Mouse (Mus musculus) intestine, embryonic 16.5 days (tissue): ENCODE results near the gene Mob3a. TPM values are rescaled to one million over a fixed set of nuclear protein-coding genes. Genes with fewer than 3 reads are reported as not detected.
A peak's percentile ranks its signal among the peaks of the same experiment; 100 is the strongest.

Experiments used
- ATAC-seq: fragments of 200-750 bp; cut with Nextera tagmentation; 2 replicates; pipeline ENCODE4 v1.8.0; 2017; ENCODE audit warnings: moderate TSS enrichment, moderate library complexity
- H3K27ac ChIP-seq: fragments of 300-500 bp; sonication (generic); 2 replicates; pipeline ENCODE4 v1.5.1; 2014; ENCODE audit warnings: mild to moderate bottlenecking, low read length
- H3K27me3 ChIP-seq: fragments of 300-500 bp; sonication (generic); replicated peaks from 2 replicates; pipeline ENCODE4 v1.6.1; 2014; ENCODE audit warnings: low read length, control low read depth, mixed read lengths; ENCODE audit not compliant: control insufficient read depth, insufficient read depth
- H3K36me3 ChIP-seq: fragments of 300-500 bp; sonication (generic); 2 replicates; pipeline ENCODE4 v1.6.1; 2014; ENCODE audit warnings: low read length, control low read depth; ENCODE audit not compliant: control insufficient read depth, insufficient read depth
- H3K4me1 ChIP-seq: fragments of 300-500 bp; sonication (generic); 2 replicates; pipeline ENCODE4 v1.6.1; 2014; ENCODE audit warnings: low read length, control low read depth, mixed read lengths; ENCODE audit not compliant: control insufficient read depth, insufficient read depth
- H3K4me2 ChIP-seq: fragments of 300-500 bp; sonication (generic); 2 replicates; pipeline ENCODE4 v1.6.1; 2014; ENCODE audit warnings: low read depth, low read length, control low read depth
- H3K4me3 ChIP-seq: fragments of 300-500 bp; sonication (generic); 2 replicates; pipeline ENCODE4 v1.5.1; 2014; ENCODE audit warnings: mild to moderate bottlenecking, low read length
- H3K9ac ChIP-seq: fragments of 300-500 bp; sonication (generic); 2 replicates; pipeline ENCODE4 v1.6.1; 2014; ENCODE audit warnings: low read depth, low read length
- H3K9me3 ChIP-seq: fragments of 300-500 bp; sonication (generic); 2 replicates; pipeline ENCODE4 v1.6.1; 2016; ENCODE audit warnings: low read length, control low read depth; ENCODE audit not compliant: control insufficient read depth
- WGBS: fragments of 180-500 bp; shearing (Covaris S2); extraction: QIAGEN DNeasy Blood & Tissue Kit; methylation state at CpG from one replicate; pipeline ENCODE4 v1.1.7; 2014; 5-methylcytosine and 5-hydroxymethylcytosine counted together
- polyA plus RNA-seq: library from polyadenylated mRNA; unstranded; fragments of >200 nt; fragmentation: Nextera tagmentation; extraction: Ambion mirVana; gene quantifications from 2 replicates; pipeline ENCODE4 v1.2.1, GENCODE M21; 2015

The Mob3a gene
- polyA plus RNA-seq, 1 experiment from 2014 or later, result 41.8 TPM

DNA sequence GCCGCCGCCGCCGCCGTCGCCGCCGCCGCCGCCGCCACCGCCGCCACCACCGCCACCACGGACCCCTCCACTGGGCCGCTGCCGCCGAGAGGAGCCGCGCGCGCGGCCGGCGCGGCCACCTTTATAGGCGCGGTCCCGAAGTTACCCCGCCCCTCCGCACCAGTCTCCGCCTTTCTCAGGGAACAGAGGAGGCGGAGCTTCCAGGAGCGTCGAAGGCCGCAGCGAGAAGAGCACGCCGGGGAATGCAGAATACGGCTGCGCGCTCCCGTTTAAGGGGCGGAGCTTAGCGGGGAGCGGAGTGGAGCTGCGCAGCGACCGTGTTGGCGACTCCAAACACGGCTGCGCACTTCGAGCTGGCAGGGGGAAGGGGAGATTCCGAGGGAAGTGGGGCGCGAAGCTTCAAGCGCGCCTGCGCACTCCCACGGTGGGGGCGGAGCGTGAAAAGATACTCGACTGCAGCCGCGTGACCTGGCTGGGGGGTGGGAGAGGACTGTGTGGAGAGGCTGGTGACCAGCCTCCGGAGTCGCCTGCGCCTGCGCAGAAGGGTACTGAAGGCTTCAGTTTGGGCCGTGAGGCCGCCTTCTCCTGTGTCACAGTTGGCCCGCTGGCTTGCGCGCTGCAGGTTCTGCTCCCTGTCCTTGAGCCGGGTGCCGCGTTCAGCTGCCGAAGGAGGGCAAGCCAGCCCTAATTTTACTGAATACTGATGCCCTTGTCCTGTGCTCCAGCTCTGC lies 25.4 kb downstream of the Mob3a start:
- H3K36me3 ChIP-seq, result peaks cover 4% of the 10 kb centered on the region
- H3K4me3 ChIP-seq, result peak overlapping the region; percentile 96
- ATAC-seq, result peak; percentile 92
- peak overlapping the region; percentile 64 for H3K4me2 ChIP-seq
- H3K27me3 ChIP-seq, result no peaks in the 10 kb centered on the region
- under 1% methylated on average over 71 of the region's 78 CpGs for WGBS
- no peaks in the 10 kb centered on the region for H3K9me3 ChIP-seq
- H3K27ac ChIP-seq, result peak overlapping the region; percentile 94
- peak overlapping the region; percentile 97 for H3K9ac ChIP-seq
- peaks cover 55% of the 10 kb centered on the region for H3K4me1 ChIP-seq

DNA sequence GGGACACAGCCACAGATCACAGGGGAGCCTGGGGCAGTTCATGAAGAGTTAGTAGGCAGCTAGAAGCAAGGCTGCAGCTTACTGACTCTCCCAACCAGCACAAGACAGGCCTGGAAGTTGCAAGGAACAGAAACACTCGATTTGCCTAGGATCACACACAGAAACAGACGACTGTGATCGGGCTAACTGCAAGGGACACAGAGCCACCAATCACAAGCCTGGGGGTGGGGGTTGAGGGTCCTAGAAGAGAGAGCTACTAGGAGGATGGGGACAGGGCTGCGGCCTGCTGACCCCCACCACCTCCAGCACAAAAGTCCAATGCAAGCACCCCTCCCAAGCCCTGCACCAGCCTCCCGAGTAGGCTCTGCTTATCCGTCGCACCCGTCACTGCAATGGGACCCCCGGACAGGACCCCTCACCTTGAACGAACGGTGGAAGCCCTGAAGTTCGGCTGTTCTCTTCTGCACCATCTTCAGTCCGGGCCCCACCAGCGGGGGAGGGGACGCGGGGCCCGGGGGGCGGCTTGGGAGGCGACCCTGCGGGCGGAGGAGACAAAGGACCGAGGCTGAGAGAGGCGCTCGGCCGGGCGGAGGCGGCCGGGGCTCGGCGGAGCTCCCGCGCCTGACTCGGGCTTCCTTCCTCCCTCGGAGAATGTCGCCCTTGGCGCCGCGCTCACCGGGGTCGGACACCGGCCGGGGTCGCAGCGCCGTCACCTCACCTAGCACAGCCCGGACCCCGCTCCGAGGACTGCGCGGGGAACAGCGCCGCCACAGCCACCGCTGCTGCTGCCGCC lies 26.2 kb downstream of the Mob3a start:
- Histone ChIP-seq H3K27me3 (no peaks in the 10 kb centered on the region), H3K36me3 (peaks cover 10% of the 10 kb centered on the region), H3K9me3 (no peaks in the 10 kb centered on the region), H3K27ac (peak overlapping the region; percentile 75), H3K9ac (peak overlapping the region; percentile 97), H3K4me1 (peaks cover 55% of the 10 kb centered on the region), H3K4me3 (peak overlapping the region; percentile 96), H3K4me2 (peak overlapping the region; percentile 64)
- 0% methylated on average over 41 of the region's 54 CpGs for WGBS
- peak; percentile 4; the same call in 1 of the 2 replicates for ATAC-seq

- no peak for ATAC-seq
- Histone ChIP-seq H3K27me3 (no peaks in the 10 kb centered on the region), H3K9ac (peak overlapping the region; percentile 97), H3K4me3 (peak overlapping the region; percentile 96), H3K4me2 (peak overlapping the region; percentile 64), H3K4me1 (peaks cover 55% of the 10 kb centered on the region), H3K27ac (peak overlapping the region; percentile 75), H3K9me3 (no peaks in the 10 kb centered on the region), H3K36me3 (peaks cover 17% of the 10 kb centered on the region)
- WGBS, result 10% methylated on average over 6 of the region's 6 CpGs
Observed at GRCm38 (mm10) chr10:80674851-80675404, 26.8 kb downstream of the Mob3a start.

DNA sequence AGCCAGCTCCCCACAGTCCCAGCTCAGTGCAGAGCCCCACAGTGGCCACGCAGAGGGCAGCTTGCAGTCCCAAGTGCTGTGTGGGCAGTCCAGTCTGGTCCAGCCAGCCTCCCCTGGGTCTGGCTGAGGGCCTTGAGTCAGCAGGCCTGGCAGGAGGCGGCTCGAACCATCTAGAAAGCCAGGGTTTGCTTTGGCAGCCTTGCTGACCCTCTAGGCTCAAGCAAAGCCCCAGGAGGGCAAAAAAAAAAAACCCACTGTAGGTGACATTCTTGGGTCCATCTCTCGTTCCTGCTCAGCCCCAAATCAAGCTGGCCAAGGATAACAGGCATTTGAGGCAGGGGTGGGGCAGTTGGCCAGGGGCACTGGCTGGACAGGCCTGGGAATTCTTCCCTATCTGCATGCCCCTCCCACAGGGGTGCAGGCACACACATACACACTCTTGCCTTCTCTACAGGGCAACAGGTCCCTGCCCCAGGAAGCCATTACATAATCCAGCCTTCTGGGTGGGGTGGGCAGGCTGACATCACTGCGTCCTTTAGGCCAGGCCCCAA lies 27.5 kb downstream of the Mob3a start:
- Histone ChIP-seq H3K4me2 (peak overlapping the region; percentile 64), H3K4me3 (peak overlapping the region; percentile 96), H3K36me3 (peaks cover 22% of the 10 kb centered on the region), H3K9ac (peak overlapping the region; percentile 97), H3K4me1 (peaks cover 54% of the 10 kb centered on the region), H3K9me3 (no peaks in the 10 kb centered on the region), H3K27me3 (no peaks in the 10 kb centered on the region), H3K27ac (peak overlapping the region; percentile 75)
- 50% methylated on average over 5 of the region's 5 CpGs for WGBS
- ATAC-seq, result no peak

GRCm38 (mm10) chr10:80673690-80674089 lies 28.1 kb downstream of the Mob3a start:
- no peak for ATAC-seq
- H3K4me2 ChIP-seq, result peak overlapping the region; percentile 64
- peak overlapping the region; percentile 97 for H3K9ac ChIP-seq
- H3K4me3 ChIP-seq, result peak overlapping the region; percentile 96
- peaks cover 27% of the 10 kb centered on the region for H3K36me3 ChIP-seq
- H3K9me3 ChIP-seq, result no peaks in the 10 kb centered on the region
- H3K27ac ChIP-seq, result peak overlapping the region; percentile 75
- H3K27me3 ChIP-seq, result no peaks in the 10 kb centered on the region
- 57% methylated on average over 3 of the region's 3 CpGs for whole genome bisulfite sequencing
- H3K4me1 ChIP-seq, result peaks cover 53% of the 10 kb centered on the region

DNA sequence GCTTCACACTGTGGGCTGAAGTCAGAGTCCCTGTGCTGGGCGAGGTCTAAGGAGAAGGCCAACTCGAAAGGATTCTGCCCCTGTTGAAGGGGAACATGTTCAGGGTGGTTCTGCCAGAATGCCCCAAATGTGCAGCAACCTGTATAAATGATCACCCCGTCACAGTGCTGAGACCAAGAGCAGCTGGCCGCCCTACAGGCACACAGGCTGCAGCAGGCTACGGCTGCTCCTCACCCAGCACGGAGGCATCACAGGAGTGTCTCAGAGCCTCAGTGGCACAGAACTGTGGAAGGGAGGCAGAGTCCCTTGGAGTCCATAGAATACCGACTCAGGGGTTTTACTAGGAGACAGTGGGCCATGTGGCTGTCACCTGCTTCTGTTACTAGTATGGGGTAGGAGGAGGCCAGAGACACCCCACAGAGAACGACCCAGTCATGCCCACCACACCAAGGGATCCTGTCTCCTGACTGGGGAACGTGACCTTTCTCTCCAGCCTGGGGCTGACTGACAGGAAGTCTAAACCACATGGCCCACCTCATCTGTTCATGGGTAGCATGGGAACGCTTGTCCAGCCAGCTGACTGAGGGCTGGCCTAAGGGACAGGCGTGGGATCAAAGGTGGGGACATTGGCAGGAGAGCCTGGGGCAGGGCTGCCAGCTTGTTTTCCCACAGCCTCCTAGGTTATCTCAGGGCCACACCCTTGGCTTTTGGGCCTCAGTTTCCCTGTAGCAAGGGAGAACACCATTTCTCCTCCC lies 29.7 kb downstream of the Mob3a start:
- H3K9ac ChIP-seq, result no peak overlapping the region
- no peak overlapping the region for H3K4me3 ChIP-seq
- peaks cover 37% of the 10 kb centered on the region for H3K4me1 ChIP-seq
- H3K4me2 ChIP-seq, result no peak overlapping the region
- no peak for ATAC-seq
- no peaks in the 10 kb centered on the region for H3K9me3 ChIP-seq
- 84% methylated on average over 11 of the region's 11 CpGs for WGBS
- no peaks in the 10 kb centered on the region for H3K27me3 ChIP-seq
- H3K36me3 ChIP-seq, result peaks cover 42% of the 10 kb centered on the region
- H3K27ac ChIP-seq, result no peak overlapping the region

DNA sequence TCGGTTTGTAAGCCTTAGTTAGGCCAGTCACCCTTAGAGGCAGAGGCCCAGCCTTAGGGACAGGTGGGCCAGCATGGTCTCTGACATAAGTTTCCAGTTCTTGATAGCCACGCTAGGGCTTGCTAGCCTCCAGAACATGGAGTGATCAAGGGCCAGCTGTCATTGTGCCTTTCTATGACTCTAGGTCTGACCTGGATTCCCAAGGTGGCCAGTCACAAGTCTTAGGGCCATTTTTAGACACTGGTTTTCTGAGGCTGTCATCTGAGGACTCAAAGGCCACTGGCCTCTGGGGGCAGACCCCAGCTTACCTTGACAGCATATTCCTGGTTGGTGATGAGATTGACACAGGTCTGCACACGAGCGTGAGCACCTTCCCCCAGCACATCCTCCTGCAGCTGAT lies 30.5 kb downstream of the Mob3a start:
- Histone ChIP-seq H3K9me3 (no peaks in the 10 kb centered on the region), H3K36me3 (peaks cover 46% of the 10 kb centered on the region), H3K27me3 (no peaks in the 10 kb centered on the region), H3K9ac (no peak overlapping the region), H3K27ac (no peak overlapping the region), H3K4me3 (no peak overlapping the region), H3K4me2 (no peak overlapping the region), H3K4me1 (peaks cover 35% of the 10 kb centered on the region)
- 90% methylated on average over 4 of the region's 4 CpGs for WGBS
- ATAC-seq, result no peak

GRCm38 (mm10) chr10:80670531-80670930 lies 31.2 kb downstream of the Mob3a start:
- H3K27me3 ChIP-seq, result no peaks in the 10 kb centered on the region
- WGBS, result 89% methylated on average over 2 of the region's 2 CpGs
- no peaks in the 10 kb centered on the region for H3K9me3 ChIP-seq
- ATAC-seq, result no peak
- no peak overlapping the region for H3K27ac ChIP-seq
- no peak overlapping the region for H3K4me3 ChIP-seq
- H3K4me2 ChIP-seq, result no peak overlapping the region
- peaks cover 46% of the 10 kb centered on the region for H3K36me3 ChIP-seq
- peaks cover 41% of the 10 kb centered on the region for H3K4me1 ChIP-seq
- H3K9ac ChIP-seq, result peak overlapping the region; percentile 24; the same call in 1 of the 2 replicates
